Mouse (Mus musculus): Measurements from ENCODE around the gene Hist1h2bl.

DNA sequence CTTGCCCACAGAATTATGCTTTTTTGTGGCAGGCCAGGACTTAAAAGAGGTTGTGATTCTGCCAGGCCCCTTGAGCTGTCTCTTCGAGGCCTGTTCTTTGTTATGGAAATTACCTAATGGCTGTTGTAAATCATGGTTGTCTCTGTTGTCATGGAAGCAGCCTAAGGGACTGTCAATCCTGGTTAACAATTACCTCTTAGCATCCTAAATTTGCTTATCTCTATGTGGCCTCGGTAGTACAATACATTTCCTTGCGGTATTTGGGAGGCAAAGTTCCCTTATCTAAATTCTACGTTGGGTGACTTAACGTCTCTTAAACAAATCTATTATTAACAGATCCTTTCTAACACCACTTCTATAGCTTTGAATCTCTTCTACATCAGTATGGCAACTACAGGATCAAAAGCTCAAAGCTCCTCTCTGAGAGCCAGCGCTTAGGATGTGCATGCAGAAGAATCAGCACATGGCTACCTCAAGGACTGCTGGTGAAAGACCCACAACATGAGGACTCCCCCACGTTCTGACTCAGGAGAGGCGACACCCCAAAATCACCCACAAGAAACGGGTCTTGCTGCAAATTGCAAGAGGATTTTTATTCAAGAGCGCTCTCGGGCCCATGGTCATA lies 12.1 kb upstream of the Hist1h2bl start:
- no peak for TF ChIP-seq CTCF (conservative IDR thresholded peaks at IDR 0.05; ENCODE audit: low read length)
- no peak for TF ChIP-seq NANOG (IDR thresholded peaks at IDR 0.05; ENCODE audit: borderline replicate concordance, low read length)
- no peak for TF ChIP-seq POU5F1 (IDR thresholded peaks at IDR 0.05; ENCODE audit: borderline replicate concordance, low read length)
